Mouse (Mus musculus) erythroid progenitor cell, adult 5-6 weeks (primary cell): ENCODE results near the gene Smco1. TPM values are rescaled to one million over a fixed set of nuclear protein-coding genes. Genes with fewer than 3 reads are reported as not detected.

Experiments
- ATAC-seq: replicated peaks from 2 replicates; pipeline ENCODE4 v1.8.0; 2016; ENCODE audit warnings: moderate number of reproducible peaks, mild to moderate bottlenecking, moderate TSS enrichment, inconsistent platforms; ENCODE audit not compliant: poor library complexity, low FRiP score, severe bottlenecking
- total RNA-seq, 2 experiments: library from RNA; stranded (forward) in 1 of 2; stranded (reverse) in 1 of 2; fragments of 150-400 nt in 1 of 2; fragments of 186-747, 209-891 nt in 1 of 2; gene quantifications; 2 replicates each; pipeline versions ENCODE4 v1.2.3 to v1.2.4; 2015 to 2017; ENCODE audit warnings: low replicate concordance in 2 of 2

Smco1 gene
- total RNA-seq, 2 experiments from 2014 or later: not detected

GRCm38 (mm10) chr16:32303046-32303445 lies 31.8 kb downstream of the Smco1 start:
- no peak for ATAC-seq

- ATAC-seq: no peak
Measured at GRCm38 (mm10) chr16:32303886-32304285, 32.6 kb downstream of the Smco1 start.

DNA sequence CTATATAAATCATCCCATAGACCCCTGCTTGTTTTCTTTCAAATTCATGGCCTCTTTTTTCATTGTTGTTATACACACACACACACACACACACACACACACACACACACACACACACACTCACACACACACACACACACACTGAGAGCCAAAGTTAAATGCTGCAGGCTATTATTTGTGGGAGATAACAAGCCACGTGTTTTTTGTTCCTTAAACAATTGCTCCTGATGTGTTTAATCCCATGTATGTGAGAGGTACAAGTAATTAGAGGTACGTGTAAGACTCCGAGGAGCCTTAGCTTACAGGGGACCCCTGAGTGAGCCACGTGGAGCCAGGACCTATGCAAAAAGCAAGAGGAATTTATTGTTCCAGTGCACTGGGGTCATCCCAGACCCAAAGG lies 40.7 kb downstream of the Smco1 start:
- ATAC-seq: no peak

- ATAC-seq: no peak
Measured at GRCm38 (mm10) chr16:32312386-32312785, 41.1 kb downstream of the Smco1 start.

DNA sequence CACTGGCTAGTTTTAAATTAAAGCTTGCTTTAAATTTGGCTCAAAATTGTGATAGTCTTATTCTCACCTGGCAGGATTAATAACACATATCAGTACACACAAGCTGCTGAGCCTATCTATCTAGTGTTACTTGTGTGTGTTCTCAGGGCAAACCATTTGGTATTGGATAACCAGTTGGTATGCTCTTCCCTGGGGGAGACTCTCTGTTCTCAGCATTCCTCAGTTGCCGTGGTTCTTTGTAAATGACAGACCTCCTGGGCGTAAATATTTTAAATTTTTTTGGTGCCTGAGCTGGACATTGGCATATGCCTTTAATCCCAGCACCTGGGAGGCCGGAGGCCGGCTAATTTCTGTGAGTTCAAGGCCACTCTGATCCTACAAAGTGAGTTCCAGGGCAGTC lies 41.6 kb downstream of the Smco1 start:
- no peak for ATAC-seq

DNA sequence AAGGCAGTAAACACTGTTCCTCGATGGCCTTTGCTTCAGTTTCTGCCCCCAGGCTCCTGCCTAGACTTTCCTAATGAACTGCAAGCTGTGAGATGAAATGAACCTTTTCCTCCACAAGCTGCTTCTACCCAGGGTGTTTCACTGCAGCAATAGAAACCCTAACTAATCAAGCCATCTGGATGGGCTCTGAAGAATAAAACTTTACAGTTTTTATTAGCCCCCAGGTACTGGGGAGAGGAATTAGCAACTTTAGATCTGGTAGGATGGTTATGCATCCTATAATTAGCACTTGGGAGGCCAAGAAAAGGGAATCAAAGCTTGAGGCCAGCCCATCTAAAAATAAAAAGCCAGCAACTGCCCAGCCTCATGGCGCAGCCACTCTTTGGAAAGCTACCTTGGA lies 45.3 kb downstream of the Smco1 start:
- ATAC-seq: no peak

- ATAC-seq: no peak
Measured at GRCm38 (mm10) chr16:32323953-32324352, 52.7 kb downstream of the Smco1 start.

Other genes with a start within 250 kb of the Smco1 start
- 21.3 and 23.5 TPM in 2 replicates for gene Pak2, start 192.1 kb upstream of the Smco1 start, total RNA-seq (2015; ENCODE audit: low replicate concordance)
- 11.6 and 17.9 TPM in 2 replicates for gene Pak2, start 192.1 kb upstream of the Smco1 start, total RNA-seq (2017; ENCODE audit: low replicate concordance)
- 24.7 and 29.2 TPM in 2 replicates for gene Pigx, start 171.7 kb upstream of the Smco1 start, total RNA-seq (2015; ENCODE audit: low replicate concordance)
- gene Pigx, start 171.7 kb upstream of the Smco1 start, total RNA-seq (2017; ENCODE audit: low replicate concordance): 4.7 and 6.2 TPM in 2 replicates
- gene Cep19, start 171.7 kb upstream of the Smco1 start, total RNA-seq (2015; ENCODE audit: low replicate concordance): 8.8 and 10.5 TPM in 2 replicates
- 2.8 and 7.4 TPM in 2 replicates for gene Cep19, start 171.7 kb upstream of the Smco1 start, total RNA-seq (2017; ENCODE audit: low replicate concordance)
- gene Nrros, start 105.9 kb upstream of the Smco1 start, total RNA-seq (2015; ENCODE audit: low replicate concordance): 26.3 and 40.7 TPM in 2 replicates
- 8.7 and 11.8 TPM in 2 replicates for gene Nrros, start 105.9 kb upstream of the Smco1 start, total RNA-seq (2017; ENCODE audit: low replicate concordance)
- gene Bex6, start 91.6 kb upstream of the Smco1 start, total RNA-seq (2015; ENCODE audit: low replicate concordance): 6.1 and 7.1 TPM in 2 replicates
- 3.2 TPM in 1 of 2 replicates, not detected in the other for gene Bex6, start 91.6 kb upstream of the Smco1 start, total RNA-seq (2017; ENCODE audit: low replicate concordance)
- gene Fbxo45, start 24.3 kb upstream of the Smco1 start, total RNA-seq (2015; ENCODE audit: low replicate concordance): 14.1 and 15.9 TPM in 2 replicates
- gene Fbxo45, start 24.3 kb upstream of the Smco1 start, total RNA-seq (2017; ENCODE audit: low replicate concordance): 17.5 and 18.5 TPM in 2 replicates
- gene Wdr53, start 24.2 kb upstream of the Smco1 start, total RNA-seq (2015; ENCODE audit: low replicate concordance): 3.2 TPM in 1 of 2 replicates, not detected in the other
- gene Wdr53, start 24.2 kb upstream of the Smco1 start, total RNA-seq (2017; ENCODE audit: low replicate concordance): 7.9 and 16.9 TPM in 2 replicates
- 20.5 and 25.6 TPM in 2 replicates for gene Rnf168, start 6.0 kb downstream of the Smco1 start, total RNA-seq (2015; ENCODE audit: low replicate concordance)
- 47.7 and 49.8 TPM in 2 replicates for gene Rnf168, start 6.0 kb downstream of the Smco1 start, total RNA-seq (2017; ENCODE audit: low replicate concordance)
- 15.1 and 31.9 TPM in 2 replicates for gene Ubxn7, start 60.8 kb downstream of the Smco1 start, total RNA-seq (2015; ENCODE audit: low replicate concordance)
- 29.9 and 31.6 TPM in 2 replicates for gene Ubxn7, start 60.8 kb downstream of the Smco1 start, total RNA-seq (2017; ENCODE audit: low replicate concordance)
- gene Tm4sf19, start 129.0 kb downstream of the Smco1 start, total RNA-seq (2015; ENCODE audit: low replicate concordance): not detected in 2 replicates
- not detected in 2 replicates for gene Tm4sf19, start 129.0 kb downstream of the Smco1 start, total RNA-seq (2017; ENCODE audit: low replicate concordance)
- 8.6 and 11.3 TPM in 2 replicates for gene Tctex1d2, start 148.2 kb downstream of the Smco1 start, total RNA-seq (2015; ENCODE audit: low replicate concordance)
- gene Tctex1d2, start 148.2 kb downstream of the Smco1 start, total RNA-seq (2017; ENCODE audit: low replicate concordance): 4.8 and 11.8 TPM in 2 replicates
- 162 and 171 TPM in 2 replicates for gene Pcyt1a, start 159.5 kb downstream of the Smco1 start, total RNA-seq (2015; ENCODE audit: low replicate concordance)
- gene Pcyt1a, start 159.5 kb downstream of the Smco1 start, total RNA-seq (2017; ENCODE audit: low replicate concordance): 278 and 335 TPM in 2 replicates
- gene Slc51a, start 216.4 kb downstream of the Smco1 start, total RNA-seq (2015; ENCODE audit: low replicate concordance): not detected in 2 replicates
- gene Slc51a, start 216.4 kb downstream of the Smco1 start, total RNA-seq (2017; ENCODE audit: low replicate concordance): 0.51 TPM in 1 of 2 replicates, not detected in the other
- gene Zdhhc19, start 224.8 kb downstream of the Smco1 start, total RNA-seq (2015; ENCODE audit: low replicate concordance): not detected in 2 replicates
- not detected in 2 replicates for gene Zdhhc19, start 224.8 kb downstream of the Smco1 start, total RNA-seq (2017; ENCODE audit: low replicate concordance)